Mouse (Mus musculus): ENCODE results near the gene Aff1. TPM values are rescaled to one million over a fixed set of nuclear protein-coding genes. Genes with fewer than 3 reads are reported as not detected.

Gene Aff1
- polyA plus RNA-seq, 1 experiment from 2014 or later, result 4.3 TPM

GRCm38 (mm10) chr5:103714943-103715342 is 22.8 kb downstream of the Aff1 start:
- H3K27me3 ChIP-seq (ENCODE audit: control insufficient read depth, insufficient read depth, low read length), result no peaks in the 10 kb centered on the region
- H3K9me3 ChIP-seq (ENCODE audit: control insufficient read depth, low read length), result no peaks in the 10 kb centered on the region
- H3K4me2 ChIP-seq (replicated peaks; ENCODE audit: low read depth), result no peak overlapping the region
- H3K4me3 ChIP-seq (ENCODE audit: low read depth, low read length), result no peak overlapping the region
- H3K9ac ChIP-seq (ENCODE audit: low read length), result no peak overlapping the region
- WGBS, result 86% methylated on average over 6 of the region's 6 CpGs
- H3K36me3 ChIP-seq (ENCODE audit: control insufficient read depth, insufficient read depth, low read length), result no peaks in the 10 kb centered on the region
- no peak for ATAC-seq (ENCODE audit: low FRiP score, low TSS enrichment)
- H3K27ac ChIP-seq (replicated peaks), result no peak overlapping the region
- H3K4me1 ChIP-seq (replicated peaks; ENCODE audit: control insufficient read depth, insufficient read depth), result no peaks in the 10 kb centered on the region
- no peak for DNase-seq (ENCODE audit: low spot score)
- TF ChIP-seq CTCF (IDR thresholded peaks at IDR 0.05; ENCODE audit: low read depth) (no peak), EP300 (optimal IDR thresholded peaks at IDR 0.05) (no peak)

DNA sequence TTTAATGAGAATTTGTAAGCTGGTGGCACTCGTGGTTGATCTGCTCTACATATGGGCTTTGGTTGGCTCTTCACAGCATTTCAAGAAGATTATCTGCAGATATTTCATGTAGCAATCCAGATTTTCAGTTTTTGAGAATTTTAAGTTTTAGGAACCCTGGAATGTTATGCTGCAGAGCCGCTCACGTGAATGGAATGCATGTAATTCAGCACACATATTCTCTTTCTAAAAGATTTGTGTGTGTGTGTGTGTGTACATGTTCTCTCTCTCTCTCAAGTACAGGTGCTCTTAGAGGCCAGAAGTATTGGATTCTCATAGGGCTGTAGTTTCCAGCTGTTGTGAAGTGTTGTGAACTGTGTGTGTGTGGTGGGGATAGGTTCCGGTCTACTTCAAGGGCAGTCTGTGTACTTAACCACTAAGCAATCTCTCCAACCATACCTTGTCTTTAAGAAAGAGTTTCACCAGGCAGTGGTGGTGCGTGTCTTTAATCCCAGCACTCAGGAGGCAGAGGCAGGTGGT is 24.7 kb downstream of the Aff1 start:
- Histone ChIP-seq H3K4me3 (ENCODE audit: low read depth, low read length) (no peak overlapping the region), H3K36me3 (ENCODE audit: control insufficient read depth, insufficient read depth, low read length) (no peaks in the 10 kb centered on the region), H3K27me3 (ENCODE audit: control insufficient read depth, insufficient read depth, low read length) (no peaks in the 10 kb centered on the region), H3K9ac (ENCODE audit: low read length) (no peak overlapping the region), H3K4me1 (replicated peaks; ENCODE audit: control insufficient read depth, insufficient read depth) (no peaks in the 10 kb centered on the region), H3K9me3 (ENCODE audit: control insufficient read depth, low read length) (no peaks in the 10 kb centered on the region), H3K4me2 (replicated peaks; ENCODE audit: low read depth) (no peak overlapping the region), H3K27ac (replicated peaks) (no peak overlapping the region)
- no peak for TF ChIP-seq EP300 (optimal IDR thresholded peaks at IDR 0.05)
- TF ChIP-seq CTCF (IDR thresholded peaks at IDR 0.05; ENCODE audit: low read depth), result no peak
- 74% methylated on average over 5 of the region's 5 CpGs for WGBS
- ATAC-seq (ENCODE audit: low FRiP score, low TSS enrichment) (no peak), DNase-seq (ENCODE audit: low spot score) (no peak)

DNA sequence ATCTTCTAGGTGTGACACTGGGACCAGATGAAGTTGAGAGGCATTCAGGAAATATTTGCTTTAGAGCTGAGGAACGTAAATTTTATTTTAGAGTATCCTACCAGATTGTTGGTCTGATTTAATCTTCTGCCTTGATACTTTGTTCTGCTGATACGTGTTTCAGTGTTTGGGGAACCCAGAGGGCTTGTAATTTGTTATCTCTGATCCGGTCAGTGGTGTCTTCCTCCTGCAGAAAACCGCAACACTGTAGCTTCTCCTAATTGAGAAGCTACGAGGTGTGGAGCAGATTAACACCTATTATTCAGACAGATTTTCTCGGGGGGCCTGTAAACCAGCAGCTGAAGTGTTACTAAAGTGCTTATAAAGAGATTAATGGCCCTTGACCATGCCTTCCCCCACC is 27.0 kb downstream of the Aff1 start:
- 50% methylated on average over 6 of the region's 6 CpGs for WGBS
- TF ChIP-seq CTCF (IDR thresholded peaks at IDR 0.05; ENCODE audit: low read depth), result no peak
- TF ChIP-seq EP300 (optimal IDR thresholded peaks at IDR 0.05), result no peak

GRCm38 (mm10) chr5:103719851-103720250 is 27.7 kb downstream of the Aff1 start:
- Histone ChIP-seq H3K27ac (replicated peaks) (no peak overlapping the region), H3K9me3 (ENCODE audit: control insufficient read depth, low read length) (no peaks in the 10 kb centered on the region), H3K4me2 (replicated peaks; ENCODE audit: low read depth) (no peak overlapping the region), H3K4me3 (ENCODE audit: low read depth, low read length) (no peak overlapping the region), H3K4me1 (replicated peaks; ENCODE audit: control insufficient read depth, insufficient read depth) (no peaks in the 10 kb centered on the region), H3K36me3 (ENCODE audit: control insufficient read depth, insufficient read depth, low read length) (no peaks in the 10 kb centered on the region), H3K27me3 (ENCODE audit: control insufficient read depth, insufficient read depth, low read length) (no peaks in the 10 kb centered on the region), H3K9ac (ENCODE audit: low read length) (no peak overlapping the region)
- WGBS, result 51% methylated on average over 3 of the region's 3 CpGs
- TF ChIP-seq EP300 (optimal IDR thresholded peaks at IDR 0.05), result no peak
- no peak for TF ChIP-seq CTCF (IDR thresholded peaks at IDR 0.05; ENCODE audit: low read depth)
- ATAC-seq (ENCODE audit: low FRiP score, low TSS enrichment) (no peak), DNase-seq (ENCODE audit: low spot score) (no peak)

More for the DNA sequence above, 27.0 kb downstream of the Aff1 start:
- H3K27ac ChIP-seq (replicated peaks), result no peak overlapping the region
- DNase-seq (ENCODE audit: low spot score), result no peak
- H3K9me3 ChIP-seq (ENCODE audit: control insufficient read depth, low read length), result no peaks in the 10 kb centered on the region
- no peak for ATAC-seq (ENCODE audit: low FRiP score, low TSS enrichment)
- no peak overlapping the region for H3K4me3 ChIP-seq (ENCODE audit: low read depth, low read length)
- H3K36me3 ChIP-seq (ENCODE audit: control insufficient read depth, insufficient read depth, low read length), result no peaks in the 10 kb centered on the region
- no peak overlapping the region for H3K4me2 ChIP-seq (replicated peaks; ENCODE audit: low read depth)
- no peak overlapping the region for H3K9ac ChIP-seq (ENCODE audit: low read length)
- H3K27me3 ChIP-seq (ENCODE audit: control insufficient read depth, insufficient read depth, low read length), result no peaks in the 10 kb centered on the region
- no peaks in the 10 kb centered on the region for H3K4me1 ChIP-seq (replicated peaks; ENCODE audit: control insufficient read depth, insufficient read depth)

- no peak overlapping the region for H3K9ac ChIP-seq (ENCODE audit: low read length)
- H3K27ac ChIP-seq (replicated peaks), result no peak overlapping the region
- 72% methylated on average over 6 of the region's 6 CpGs for WGBS
- no peak overlapping the region for H3K4me2 ChIP-seq (replicated peaks; ENCODE audit: low read depth)
- H3K27me3 ChIP-seq (ENCODE audit: control insufficient read depth, insufficient read depth, low read length), result no peaks in the 10 kb centered on the region
- DNase-seq (ENCODE audit: low spot score) (no peak), ATAC-seq (ENCODE audit: low FRiP score, low TSS enrichment) (no peak)
- H3K4me3 ChIP-seq (ENCODE audit: low read depth, low read length), result no peak overlapping the region
- TF ChIP-seq EP300 (optimal IDR thresholded peaks at IDR 0.05), result no peak
- no peak for TF ChIP-seq CTCF (IDR thresholded peaks at IDR 0.05; ENCODE audit: low read depth)
- no peaks in the 10 kb centered on the region for H3K36me3 ChIP-seq (ENCODE audit: control insufficient read depth, insufficient read depth, low read length)
- H3K4me1 ChIP-seq (replicated peaks; ENCODE audit: control insufficient read depth, insufficient read depth), result no peaks in the 10 kb centered on the region
- no peaks in the 10 kb centered on the region for H3K9me3 ChIP-seq (ENCODE audit: control insufficient read depth, low read length)
Observed at GRCm38 (mm10) chr5:103720967-103721366, 28.8 kb downstream of the Aff1 start.

DNA sequence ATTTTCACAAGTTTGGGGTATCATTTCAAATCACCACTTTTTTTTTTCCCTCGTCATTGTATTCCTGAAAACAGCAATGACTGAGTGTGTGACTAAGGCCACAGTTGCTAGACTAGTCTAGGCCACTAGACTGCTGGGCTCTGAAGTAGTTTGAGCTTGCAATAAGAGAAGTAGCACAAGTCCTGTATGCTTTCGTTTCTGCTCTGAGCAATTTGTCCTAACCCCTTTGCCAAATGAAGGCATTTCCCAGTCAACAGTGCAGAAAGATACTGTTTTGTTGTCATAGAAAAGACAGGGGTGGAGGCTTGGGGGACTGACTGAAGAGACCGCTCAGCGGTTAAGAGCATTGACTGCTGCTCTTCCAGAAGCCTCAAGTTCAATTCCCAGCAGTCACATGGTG is 29.3 kb downstream of the Aff1 start:
- no peak for DNase-seq (ENCODE audit: low spot score)
- TF ChIP-seq EP300 (optimal IDR thresholded peaks at IDR 0.05) (no peak), CTCF (IDR thresholded peaks at IDR 0.05; ENCODE audit: low read depth) (no peak)
- 76% methylated on average over 4 of the region's 4 CpGs for WGBS
- Histone ChIP-seq H3K4me3 (ENCODE audit: low read depth, low read length) (no peak overlapping the region), H3K4me1 (replicated peaks; ENCODE audit: control insufficient read depth, insufficient read depth) (no peaks in the 10 kb centered on the region), H3K36me3 (ENCODE audit: control insufficient read depth, insufficient read depth, low read length) (no peaks in the 10 kb centered on the region), H3K9me3 (ENCODE audit: control insufficient read depth, low read length) (no peaks in the 10 kb centered on the region), H3K9ac (ENCODE audit: low read length) (no peak overlapping the region), H3K27ac (replicated peaks) (no peak overlapping the region), H3K4me2 (replicated peaks; ENCODE audit: low read depth) (no peak overlapping the region), H3K27me3 (ENCODE audit: control insufficient read depth, insufficient read depth, low read length) (no peaks in the 10 kb centered on the region)
- no peak for ATAC-seq (ENCODE audit: low FRiP score, low TSS enrichment)

All from stomach, postnatal 0 days (tissue).